Mouse (Mus musculus): Measurements from ENCODE around the gene Glt1d1. TPM values are rescaled to one million over a fixed set of nuclear protein-coding genes. Genes with fewer than 3 reads are reported as not detected.

Glt1d1 gene
- polyA plus RNA-seq (2016; fragmentation: Nextera tagmentation; extraction: Ambion mirVana): 0.55 and 0.89 TPM in 2 replicates

DNA sequence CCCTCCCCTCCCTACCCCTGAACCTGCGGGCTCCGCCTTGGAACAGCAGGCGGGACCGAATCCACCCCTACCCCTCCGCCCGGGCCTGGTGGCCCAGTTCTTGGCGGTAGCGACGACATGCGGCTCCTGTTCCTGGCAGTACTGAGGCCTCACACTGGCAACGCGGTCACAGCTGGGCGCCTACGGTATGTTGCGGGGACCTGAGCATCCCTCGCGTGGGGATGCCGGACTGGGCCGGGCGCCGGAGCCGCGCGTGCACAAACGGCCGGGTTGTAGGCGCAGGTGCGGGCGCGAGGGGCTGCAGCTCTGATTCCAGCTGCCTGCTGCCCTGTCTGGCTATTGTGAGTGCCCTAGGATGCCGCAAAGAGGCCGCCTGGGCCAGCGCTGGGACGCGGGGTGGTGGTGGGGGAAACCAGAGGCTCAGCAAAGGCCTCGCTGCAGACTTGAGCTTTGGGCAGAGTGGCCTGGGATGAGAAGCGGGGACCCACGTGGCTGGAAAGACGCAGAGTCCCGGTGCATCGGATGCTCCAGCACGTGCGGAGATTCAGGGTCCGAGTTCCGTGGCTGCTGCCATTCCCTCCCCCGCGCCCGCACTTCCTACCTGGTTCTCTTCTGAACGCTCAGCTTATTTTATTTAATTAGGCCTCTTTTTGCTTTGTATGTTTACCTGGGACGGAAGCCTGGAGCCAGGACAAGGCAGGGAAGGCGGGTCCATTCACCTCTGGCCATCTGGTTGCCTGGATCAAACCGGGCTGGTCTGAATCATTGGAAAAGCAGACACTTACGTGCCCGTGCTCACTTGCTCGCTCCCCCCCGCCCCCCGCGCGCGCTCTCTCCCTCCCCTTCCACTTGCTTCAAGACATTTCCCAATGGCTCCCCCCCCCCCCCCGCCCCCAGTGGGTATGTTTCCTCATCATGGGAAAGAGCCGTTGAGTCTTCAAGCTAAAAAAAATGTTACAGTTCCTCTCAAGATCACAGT is at the start of gene Glt1d1, which contains the start of gene Slc15a4:
Gene Glt1d1, plus strand, starts transcription at position 96 of the 979 bp plus-strand sequence.
Gene Slc15a4, minus strand, starts transcription at position 731 of the 979 bp plus-strand sequence.
- under 1% methylated on average over 62 of the region's 62 CpGs for WGBS
- no peaks in the 10 kb centered on the region for H3K36me3 ChIP-seq
- peak within 1 kb of the TSS; percentile 95 for H3K4me2 ChIP-seq (replicated peaks)
- H3K27ac ChIP-seq: no peak within 1 kb of the TSS
- H3K27me3 ChIP-seq (replicated peaks): 0 out of 2 replicates have a peak, but pooled peaks cover 4% of the 10 kb centered on the region
- H3K9ac ChIP-seq: peak within 1 kb of the TSS; percentile 78
- peak within 1 kb of the TSS; percentile 52 for H3K4me3 ChIP-seq
- peaks cover 6% of the 10 kb centered on the region; the same call in 1 of the 2 replicates for H3K4me1 ChIP-seq
- peak; percentile 70 for ATAC-seq (ENCODE audit: low FRiP score, low read depth)
- no peaks in the 10 kb centered on the region for H3K9me3 ChIP-seq

DNA sequence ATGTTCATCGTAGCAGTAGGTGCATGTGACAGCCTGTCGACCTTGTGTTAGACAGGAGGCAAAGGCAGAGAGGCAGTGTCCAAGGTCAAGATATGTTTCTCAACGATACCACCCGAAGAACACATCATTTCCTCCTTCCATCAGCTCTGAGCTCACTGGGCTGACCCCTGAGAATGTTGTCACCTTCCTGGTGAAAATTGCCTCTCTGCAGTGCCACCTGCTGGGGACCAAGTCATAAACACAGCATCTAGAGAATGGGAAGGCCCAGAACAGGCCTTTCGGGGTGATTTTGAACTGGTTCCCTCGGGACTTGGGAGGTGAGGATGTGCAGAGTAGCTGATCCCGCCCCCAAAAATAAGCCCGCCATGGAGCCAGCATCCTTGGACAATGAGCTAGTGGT is 48.4 kb upstream of the Glt1d1 start:
- ATAC-seq (ENCODE audit: low FRiP score, low read depth): no peak
- Histone ChIP-seq H3K27me3 (replicated peaks) (no peaks in the 10 kb centered on the region), H3K9me3 (no peaks in the 10 kb centered on the region), H3K9ac (no peak overlapping the region), H3K4me1 (no peaks in the 10 kb centered on the region), H3K36me3 (no peaks in the 10 kb centered on the region), H3K27ac (no peak overlapping the region), H3K4me2 (replicated peaks) (no peak overlapping the region), H3K4me3 (no peak overlapping the region)
- WGBS: 85% methylated on average over 8 of the region's 8 CpGs

DNA sequence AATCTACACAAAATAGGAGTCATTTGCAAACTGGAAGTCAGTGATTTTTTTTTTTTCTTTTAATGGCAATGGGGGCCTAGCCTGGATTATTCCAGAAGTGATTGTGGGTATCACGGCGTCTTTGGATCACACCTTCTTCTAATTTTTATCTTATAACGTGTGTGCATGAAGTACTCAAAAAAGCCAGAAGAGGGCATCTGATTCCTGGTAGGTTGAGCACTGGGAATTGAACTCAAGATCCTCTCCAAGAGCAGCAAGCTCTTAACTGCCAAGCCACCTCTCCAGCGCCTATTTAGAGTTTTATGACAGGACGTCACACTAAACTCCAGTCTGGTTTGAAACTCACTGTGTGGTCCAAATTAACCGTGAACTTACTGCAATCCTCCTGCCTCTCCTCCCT is 44.2 kb upstream of the Glt1d1 start:
- WGBS: 57% methylated on average over 6 of the region's 6 CpGs
- no peak for ATAC-seq (ENCODE audit: low FRiP score, low read depth)
- Histone ChIP-seq H3K9ac (no peak overlapping the region), H3K4me3 (no peak overlapping the region), H3K9me3 (no peaks in the 10 kb centered on the region), H3K4me1 (no peaks in the 10 kb centered on the region), H3K36me3 (no peaks in the 10 kb centered on the region; the same call in 1 of the 2 replicates), H3K4me2 (replicated peaks) (no peak overlapping the region), H3K27ac (no peak overlapping the region), H3K27me3 (replicated peaks) (no peaks in the 10 kb centered on the region)

DNA sequence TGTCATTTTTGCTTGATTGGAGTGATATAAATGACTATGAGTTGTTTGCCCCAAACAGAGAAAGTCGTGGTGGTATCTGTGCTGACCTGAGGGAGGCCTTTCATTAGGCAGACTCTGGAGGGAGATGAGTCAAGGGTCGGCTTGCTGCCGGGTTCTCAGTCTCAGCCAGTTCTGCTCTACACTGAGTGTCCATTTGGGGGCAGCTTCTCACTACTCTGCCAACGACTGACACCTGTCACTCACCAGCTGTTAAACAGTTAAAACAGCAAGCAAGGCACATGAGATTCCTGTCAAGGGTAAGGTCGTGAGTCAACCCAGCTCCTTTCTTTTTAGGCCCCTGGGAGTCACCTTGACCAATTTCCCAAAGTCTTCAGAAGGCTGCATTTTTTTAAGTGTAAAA is 39.7 kb upstream of the Glt1d1 start:
- Histone ChIP-seq H3K4me3 (no peak overlapping the region), H3K27ac (no peak overlapping the region), H3K27me3 (replicated peaks) (no peaks in the 10 kb centered on the region), H3K4me2 (replicated peaks) (no peak overlapping the region), H3K9me3 (no peaks in the 10 kb centered on the region), H3K9ac (no peak overlapping the region), H3K4me1 (no peaks in the 10 kb centered on the region), H3K36me3 (peaks cover 42% of the 10 kb centered on the region)
- WGBS: 75% methylated on average over 5 of the region's 5 CpGs
- no peak for ATAC-seq (ENCODE audit: low FRiP score, low read depth)

DNA sequence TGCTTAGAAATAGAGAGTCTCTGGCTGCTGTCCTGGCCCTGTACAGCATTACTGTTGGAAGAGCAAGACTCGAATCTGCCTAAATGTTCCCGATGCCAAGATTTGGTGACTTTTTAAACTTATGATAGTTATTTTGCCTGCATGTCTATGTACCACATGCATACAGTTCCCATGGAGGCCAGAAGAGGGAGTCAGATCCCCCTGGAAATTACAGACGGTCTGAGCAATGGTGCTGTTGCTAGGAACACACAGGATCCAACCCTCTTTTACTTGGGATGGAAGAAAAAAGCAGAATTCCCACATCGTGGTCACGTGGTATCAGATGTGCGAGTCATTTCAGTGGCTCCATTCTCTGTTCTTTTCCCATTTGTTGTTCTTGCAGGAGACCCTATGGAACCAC is 39.2 kb upstream of the Glt1d1 start:
- no peak overlapping the region for H3K4me3 ChIP-seq
- H3K27ac ChIP-seq: no peak overlapping the region
- H3K4me1 ChIP-seq: no peaks in the 10 kb centered on the region
- H3K9me3 ChIP-seq: no peaks in the 10 kb centered on the region
- no peak overlapping the region for H3K4me2 ChIP-seq (replicated peaks)
- WGBS: 80% methylated on average over 6 of the region's 6 CpGs
- peaks cover 46% of the 10 kb centered on the region for H3K36me3 ChIP-seq
- no peaks in the 10 kb centered on the region for H3K27me3 ChIP-seq (replicated peaks)
- H3K9ac ChIP-seq: no peak overlapping the region
- no peak for ATAC-seq (ENCODE audit: low FRiP score, low read depth)

DNA sequence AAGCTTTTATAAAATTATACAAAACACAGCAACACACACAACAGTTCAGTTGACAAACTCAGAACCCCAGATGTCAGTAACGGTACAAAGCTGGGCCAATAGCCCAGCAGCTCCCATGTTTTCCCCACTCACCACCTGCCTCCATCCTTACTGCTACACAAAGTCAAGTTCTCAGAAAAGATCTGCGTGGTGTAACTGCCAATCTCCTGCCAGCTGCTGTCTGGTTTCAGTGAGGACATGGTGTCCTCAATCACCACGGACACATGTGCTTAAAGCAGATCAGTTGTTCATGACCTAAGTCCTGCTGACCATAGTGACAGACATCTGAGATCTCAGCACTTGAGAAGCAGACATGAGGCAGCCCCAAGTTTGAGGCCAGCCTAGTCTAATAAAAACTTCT is 36.4 kb upstream of the Glt1d1 start:
- Histone ChIP-seq H3K27ac (no peak overlapping the region), H3K4me3 (no peak overlapping the region), H3K9ac (no peak overlapping the region), H3K27me3 (replicated peaks) (no peaks in the 10 kb centered on the region), H3K9me3 (no peaks in the 10 kb centered on the region), H3K4me1 (no peaks in the 10 kb centered on the region), H3K36me3 (peaks cover 74% of the 10 kb centered on the region), H3K4me2 (replicated peaks) (no peak overlapping the region)
- ATAC-seq (ENCODE audit: low FRiP score, low read depth): no peak
- 92% methylated on average over 3 of the region's 3 CpGs for WGBS

DNA sequence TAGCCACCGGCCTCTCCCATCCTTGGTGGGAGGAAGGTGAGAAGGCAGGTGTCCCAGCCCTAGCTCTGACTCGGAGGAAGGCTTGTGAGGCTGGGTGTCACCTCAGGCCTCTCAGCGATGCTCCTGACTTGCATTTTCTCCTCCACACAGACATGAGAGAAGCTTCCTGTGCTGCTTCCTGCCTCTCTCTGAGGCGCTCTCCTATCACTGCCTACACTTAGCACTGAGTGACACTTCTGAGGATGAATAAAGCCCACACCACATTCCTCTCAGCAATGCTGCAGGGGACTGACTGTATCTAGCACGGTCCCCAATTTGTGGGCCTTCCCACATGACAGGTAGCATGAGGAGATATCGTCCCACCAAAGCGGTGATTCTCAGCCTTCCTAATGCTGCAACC is 35.2 kb upstream of the Glt1d1 start:
- Histone ChIP-seq H3K27me3 (replicated peaks) (no peaks in the 10 kb centered on the region), H3K4me3 (no peak overlapping the region), H3K9ac (no peak overlapping the region), H3K36me3 (peaks cover 84% of the 10 kb centered on the region), H3K4me2 (replicated peaks) (no peak overlapping the region), H3K4me1 (no peaks in the 10 kb centered on the region), H3K9me3 (no peaks in the 10 kb centered on the region), H3K27ac (no peak overlapping the region)
- 94% methylated on average over 7 of the region's 7 CpGs for WGBS
- no peak for ATAC-seq (ENCODE audit: low FRiP score, low read depth)

DNA sequence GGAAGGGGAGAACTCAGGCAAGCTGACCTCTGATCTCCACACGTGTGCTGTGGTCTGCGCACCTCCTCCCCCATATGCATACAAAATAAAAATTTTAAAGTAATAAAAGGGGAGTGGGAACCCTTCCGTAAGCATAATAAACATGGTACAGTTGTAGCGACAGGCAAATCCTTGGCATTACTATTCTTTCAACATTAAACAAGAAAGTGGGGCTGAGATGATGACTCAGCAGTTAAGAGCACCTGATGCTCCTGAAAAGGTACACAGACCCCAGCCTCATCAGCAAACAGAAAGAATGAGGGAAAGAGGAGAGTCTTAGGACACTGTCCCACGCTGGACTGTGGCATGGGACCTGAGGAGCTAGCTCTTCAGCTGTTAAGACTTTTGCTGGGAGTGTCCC is 29.1 kb upstream of the Glt1d1 start:
- Histone ChIP-seq H3K4me3 (no peak overlapping the region), H3K4me1 (no peaks in the 10 kb centered on the region), H3K27me3 (replicated peaks) (no peaks in the 10 kb centered on the region), H3K9me3 (no peaks in the 10 kb centered on the region), H3K27ac (no peak overlapping the region), H3K4me2 (replicated peaks) (no peak overlapping the region), H3K36me3 (peaks cover 78% of the 10 kb centered on the region), H3K9ac (no peak overlapping the region)
- 95% methylated on average over 5 of the region's 5 CpGs for WGBS
- no peak for ATAC-seq (ENCODE audit: low FRiP score, low read depth)

DNA sequence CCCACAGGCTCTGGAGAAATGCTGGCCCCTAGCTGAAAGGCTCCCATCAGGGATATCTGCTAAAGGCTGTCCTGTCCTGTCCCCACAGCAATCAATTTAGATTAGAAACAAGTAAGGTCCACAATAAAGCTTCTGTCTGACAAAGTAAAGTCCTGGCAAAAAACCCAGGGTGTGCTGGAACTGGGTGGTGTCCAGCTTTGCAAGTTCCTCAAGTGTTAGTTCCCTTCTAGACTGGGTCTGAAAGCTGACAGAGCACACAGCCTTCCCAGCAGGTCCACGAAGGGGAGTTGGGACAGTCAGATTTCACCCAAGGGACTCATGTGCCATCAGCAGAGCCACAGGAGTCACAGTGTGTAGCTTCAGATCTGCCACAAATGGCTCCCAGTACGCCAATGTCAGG is 24.6 kb upstream of the Glt1d1 start:
- Histone ChIP-seq H3K27me3 (replicated peaks) (no peaks in the 10 kb centered on the region), H3K4me3 (no peak overlapping the region), H3K27ac (no peak overlapping the region), H3K4me1 (peaks cover 6% of the 10 kb centered on the region; the same call in 1 of the 2 replicates), H3K9ac (no peak overlapping the region), H3K4me2 (replicated peaks) (no peak overlapping the region), H3K9me3 (no peaks in the 10 kb centered on the region), H3K36me3 (peaks cover 44% of the 10 kb centered on the region)
- ATAC-seq (ENCODE audit: low FRiP score, low read depth): no peak
- WGBS: 86% methylated on average over 2 of the region's 2 CpGs

DNA sequence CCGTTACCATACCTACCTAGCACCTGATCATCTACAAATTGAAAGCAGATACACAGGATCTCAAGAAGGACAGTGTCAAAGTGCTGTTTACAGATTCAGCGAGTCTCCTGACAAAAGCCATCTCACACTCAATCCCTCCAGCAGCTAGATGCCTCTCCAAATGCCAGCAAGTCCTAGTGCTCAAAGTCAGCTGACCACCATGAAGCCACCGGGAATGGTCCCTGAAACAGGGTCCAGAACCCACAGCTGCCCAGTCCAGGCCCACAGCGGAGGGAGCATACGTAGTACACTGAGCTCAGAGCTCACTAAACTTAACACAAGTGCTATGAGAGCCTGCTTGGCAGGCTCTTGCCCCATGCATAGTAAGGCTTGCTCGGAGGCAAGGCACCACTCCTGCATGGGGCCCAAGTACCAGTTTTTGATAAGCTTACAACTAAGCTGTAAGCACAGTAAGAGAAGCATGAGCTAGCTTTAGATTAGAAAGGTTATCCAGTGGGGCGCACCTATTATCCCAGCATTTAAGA is 22.8 kb upstream of the Glt1d1 start:
- Histone ChIP-seq H3K36me3 (peaks cover 27% of the 10 kb centered on the region), H3K4me1 (peaks cover 6% of the 10 kb centered on the region; the same call in 1 of the 2 replicates), H3K27me3 (replicated peaks) (no peaks in the 10 kb centered on the region), H3K27ac (no peak overlapping the region), H3K9me3 (no peaks in the 10 kb centered on the region), H3K4me2 (replicated peaks) (no peak overlapping the region), H3K4me3 (no peak overlapping the region), H3K9ac (no peak overlapping the region)
- 92% methylated on average over 7 of the region's 7 CpGs for WGBS
- no peak for ATAC-seq (ENCODE audit: low FRiP score, low read depth)

DNA sequence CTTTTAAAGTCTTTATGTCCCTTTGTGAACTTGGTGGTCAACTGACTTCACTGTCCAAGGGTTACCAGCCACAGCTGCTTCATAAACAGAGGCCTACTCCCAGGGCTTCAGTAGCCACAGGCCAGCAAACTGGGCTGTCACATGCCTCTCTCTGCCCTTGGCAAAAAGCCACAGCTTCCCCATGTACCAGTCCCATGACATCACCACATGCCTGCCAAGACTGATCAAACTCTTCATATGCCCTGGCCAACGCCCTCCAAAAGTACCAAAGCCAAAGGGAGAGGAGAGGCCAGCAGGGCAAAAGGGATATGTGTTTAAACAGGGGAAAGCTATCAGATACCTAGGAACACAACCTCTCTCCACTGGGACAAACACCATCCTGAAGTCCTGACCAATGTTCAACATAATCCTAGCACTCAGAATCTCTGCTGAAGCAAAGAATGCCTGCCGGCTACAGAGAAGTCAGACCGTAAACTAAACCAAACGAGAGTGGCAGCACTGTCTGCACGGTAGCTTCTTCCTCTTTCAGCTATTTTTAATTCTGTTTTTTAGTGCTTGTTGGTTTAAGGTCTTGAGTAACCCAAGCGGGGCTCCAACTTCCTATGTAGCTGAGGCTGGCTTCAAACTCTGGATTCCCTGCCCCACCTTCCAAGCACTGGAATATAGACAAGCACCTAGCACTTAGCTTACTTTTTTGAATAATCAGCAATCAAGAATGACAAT is 21.1 kb upstream of the Glt1d1 start:
- Histone ChIP-seq H3K4me2 (replicated peaks) (no peak overlapping the region), H3K27ac (no peak overlapping the region), H3K9ac (no peak overlapping the region), H3K36me3 (peaks cover 17% of the 10 kb centered on the region), H3K4me1 (peaks cover 22% of the 10 kb centered on the region), H3K4me3 (no peak overlapping the region), H3K27me3 (replicated peaks) (no peaks in the 10 kb centered on the region), H3K9me3 (no peaks in the 10 kb centered on the region)
- ATAC-seq (ENCODE audit: low FRiP score, low read depth): no peak
- 81% methylated on average over 6 of the region's 6 CpGs for whole genome bisulfite sequencing

DNA sequence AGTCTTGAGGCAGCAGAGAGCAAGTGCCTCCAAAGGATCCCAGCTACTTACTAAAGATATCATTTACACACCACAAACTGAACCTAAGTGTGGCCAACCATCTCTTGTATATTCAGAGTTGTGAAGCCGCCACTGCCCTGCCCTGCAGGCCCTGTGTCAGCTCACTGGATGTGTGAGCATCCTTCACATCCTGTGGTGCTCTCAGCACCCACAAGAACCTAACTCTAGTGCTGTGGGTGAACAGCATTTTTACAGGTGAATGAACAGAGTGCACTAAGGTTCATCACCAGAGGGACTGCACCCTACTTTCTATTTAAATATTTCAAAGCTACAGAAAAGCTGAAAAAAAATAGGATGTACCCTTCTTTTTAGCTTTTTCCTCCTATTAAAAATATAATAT is 20.2 kb upstream of the Glt1d1 start:
- 93% methylated on average over 1 of the region's 1 CpGs for WGBS
- H3K9ac ChIP-seq: no peak overlapping the region
- H3K27ac ChIP-seq: no peak overlapping the region
- H3K36me3 ChIP-seq: peaks cover 14% of the 10 kb centered on the region
- no peak overlapping the region for H3K4me2 ChIP-seq (replicated peaks)
- H3K9me3 ChIP-seq: no peaks in the 10 kb centered on the region
- H3K27me3 ChIP-seq (replicated peaks): no peaks in the 10 kb centered on the region
- H3K4me3 ChIP-seq: no peak overlapping the region
- no peak for ATAC-seq (ENCODE audit: low FRiP score, low read depth)
- H3K4me1 ChIP-seq: peaks cover 28% of the 10 kb centered on the region

All from neural tube, embryonic 12.5 days (tissue).